Mouse (Mus musculus) naive thymus-derived CD4-positive, alpha-beta T cell, adult 2 months (primary cell): ENCODE data around the gene Slc7a6os.
A peak's percentile ranks its signal among the peaks of the same experiment; 100 is the strongest.

Experiments used
- DNase-seq: peaks from one replicate; pipeline ENCODE4 v3.0.0-alpha.2; 2011; ENCODE audit warnings: low read depth

Gene Slc7a6os

DNA sequence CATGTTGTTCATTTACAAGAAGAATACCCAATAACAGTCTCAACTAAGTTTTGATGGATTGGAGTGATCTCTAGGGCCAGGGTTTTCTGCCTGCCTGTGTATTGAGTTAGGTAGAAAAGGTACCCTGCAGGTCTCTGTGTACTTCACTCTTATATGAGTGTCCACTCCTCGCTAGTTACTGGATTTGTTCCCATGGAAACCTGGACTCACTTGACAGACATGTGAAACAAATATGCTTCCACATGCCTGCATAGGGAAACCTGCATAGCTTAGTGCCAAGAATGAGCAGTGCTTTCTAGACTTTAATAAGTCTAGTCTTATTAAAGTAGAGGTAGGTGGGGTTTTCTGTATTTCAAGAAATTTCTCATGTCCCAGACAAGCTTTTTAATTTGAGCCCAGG, 33.8 kb downstream of the Slc7a6os start:
- no peak for DNase-seq

GRCm38 (mm10) chr8:106173566-106173965, 37.2 kb downstream of the Slc7a6os start:
- DNase-seq, result no peak

DNA sequence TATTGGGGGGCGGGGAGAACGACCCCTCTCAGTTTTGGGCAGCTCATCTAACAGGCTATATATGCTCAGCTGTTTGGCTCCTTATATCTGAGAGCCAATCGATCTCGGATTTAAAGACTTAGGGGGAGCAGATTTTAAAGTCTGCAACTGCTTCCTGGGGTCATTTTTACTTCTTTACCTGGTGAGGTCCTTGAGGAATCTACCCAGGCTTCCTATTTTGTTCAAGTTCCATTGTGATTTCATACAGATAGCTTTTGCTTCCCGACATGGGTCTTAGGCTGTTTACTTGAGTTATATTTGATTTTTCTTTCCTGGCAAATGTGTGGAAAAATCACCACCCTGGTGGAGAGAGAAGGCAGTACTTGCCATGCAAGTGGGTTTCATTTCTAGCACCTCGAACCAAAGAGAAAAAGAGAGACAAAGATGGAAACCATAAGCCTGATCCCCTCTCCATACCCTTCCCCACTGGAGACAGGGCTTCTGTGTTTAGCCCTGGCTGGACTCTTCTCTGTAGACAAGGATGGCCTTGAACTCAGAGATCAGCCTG, 40.7 kb downstream of the Slc7a6os start:
- DNase-seq, result peak; percentile 38

GRCm38 (mm10) chr8:106169017-106169933, 41.5 kb downstream of the Slc7a6os start:
- no peak for DNase-seq

GRCm38 (mm10) chr8:106168356-106169016, 42.2 kb downstream of the Slc7a6os start, which contains the start of gene Slc7a6:
Gene Slc7a6, plus strand, starts transcription at chr8:106168857.
- DNase-seq, result peak; percentile 92

DNA sequence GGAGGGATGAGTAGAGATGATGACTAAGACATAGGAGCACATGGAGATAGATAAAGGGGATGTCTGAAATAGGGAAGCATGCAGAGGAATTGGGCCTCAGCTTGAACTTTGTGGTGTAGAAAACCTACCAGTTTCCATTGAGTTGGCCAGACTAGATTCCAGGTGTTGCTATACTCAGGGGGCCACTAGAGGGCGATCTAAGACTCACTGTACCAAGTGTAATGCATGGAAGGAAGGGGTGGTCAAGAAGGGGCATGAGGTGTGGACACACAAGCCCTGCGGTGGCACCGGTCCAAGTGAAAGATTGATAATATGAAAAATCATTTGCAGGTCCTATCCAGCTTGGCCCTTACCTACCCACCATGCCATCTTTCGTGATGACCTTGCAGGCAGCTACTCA, 45.3 kb downstream of the Slc7a6os start:
- peak; percentile 85 for DNase-seq

DNA sequence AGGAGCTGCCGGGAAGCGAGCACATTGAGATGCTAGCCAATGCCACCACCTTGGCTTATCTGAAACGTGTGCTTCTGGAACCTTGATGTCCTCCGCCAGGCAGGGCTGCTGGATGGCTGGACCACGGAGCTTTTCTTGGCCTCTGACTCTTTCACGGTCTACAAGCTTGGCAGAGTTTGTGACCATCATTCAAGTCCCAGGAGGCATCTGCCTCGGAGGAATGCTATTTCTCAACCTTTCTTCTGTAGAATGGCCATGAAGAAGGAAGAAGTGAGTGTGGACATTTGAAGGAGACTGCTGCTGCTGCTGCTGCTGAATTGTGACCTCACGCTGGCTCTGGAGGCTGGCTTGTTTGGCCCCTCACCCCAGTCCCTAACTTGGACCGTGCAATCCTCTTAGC, 47.5 kb downstream of the Slc7a6os start:
- DNase-seq, result no peak

- no peak for DNase-seq
These were observed 50.9 kb downstream of the Slc7a6os start for GRCm38 (mm10) chr8:106159876-106160275.

DNA sequence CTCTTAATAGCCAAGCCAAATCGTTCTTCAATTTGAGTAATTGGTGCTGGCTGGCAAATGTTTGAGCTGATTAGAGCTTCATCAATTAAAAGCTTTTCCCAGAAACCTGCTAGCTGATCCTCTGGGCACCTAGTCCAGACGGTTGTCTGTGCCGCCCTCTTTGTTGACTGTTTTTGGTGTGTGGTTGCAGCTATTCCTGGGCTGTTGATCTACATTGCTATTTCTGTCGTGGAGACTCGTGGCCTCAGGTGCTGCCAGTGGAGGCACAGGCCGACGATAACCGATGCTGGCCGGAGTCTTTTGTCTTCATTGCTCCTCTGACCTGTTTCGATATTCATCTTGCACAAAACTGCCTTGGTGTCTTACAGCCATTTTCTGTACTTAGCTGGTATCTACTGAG, 52.4 kb downstream of the Slc7a6os start:
- no peak for DNase-seq

DNA sequence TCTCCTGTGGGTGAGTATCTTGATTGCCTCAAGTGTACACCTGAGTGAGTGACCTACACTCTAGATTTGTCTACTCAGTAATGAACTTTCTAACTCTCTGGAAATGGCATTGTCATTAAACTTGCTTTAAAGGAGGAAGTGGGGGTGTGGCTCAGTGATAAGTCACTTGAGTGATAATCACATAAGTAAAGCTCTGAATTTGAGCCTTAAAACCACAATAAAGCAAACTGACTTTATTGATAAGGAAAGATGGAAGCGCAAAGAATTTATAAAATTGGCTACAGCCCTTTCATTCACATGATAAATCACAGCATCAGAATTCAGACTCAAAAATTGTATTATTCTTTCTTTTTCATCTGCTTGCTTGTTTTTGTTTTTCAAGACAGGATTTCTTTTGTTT, 53.3 kb downstream of the Slc7a6os start:
- no peak for DNase-seq

DNA sequence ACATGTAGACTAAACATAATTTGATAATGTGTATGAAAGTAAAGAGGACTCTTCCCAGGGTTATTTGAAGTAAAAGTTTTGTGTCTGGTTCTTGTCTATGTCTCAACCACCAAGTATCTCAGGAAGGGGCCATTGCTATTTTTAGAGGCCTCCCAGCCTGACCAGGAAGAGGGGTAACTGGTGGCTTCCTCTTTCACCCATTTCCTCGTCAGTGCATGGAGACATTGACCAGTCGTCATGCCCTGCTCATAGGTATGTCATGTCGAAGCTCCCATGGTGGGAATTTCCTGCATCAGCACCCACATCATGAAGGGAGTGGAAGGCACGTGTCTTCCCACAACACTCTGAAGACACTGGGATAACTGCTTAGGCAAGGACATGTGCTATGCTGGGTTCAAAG, 57.9 kb downstream of the Slc7a6os start:
- no peak for DNase-seq

DNA sequence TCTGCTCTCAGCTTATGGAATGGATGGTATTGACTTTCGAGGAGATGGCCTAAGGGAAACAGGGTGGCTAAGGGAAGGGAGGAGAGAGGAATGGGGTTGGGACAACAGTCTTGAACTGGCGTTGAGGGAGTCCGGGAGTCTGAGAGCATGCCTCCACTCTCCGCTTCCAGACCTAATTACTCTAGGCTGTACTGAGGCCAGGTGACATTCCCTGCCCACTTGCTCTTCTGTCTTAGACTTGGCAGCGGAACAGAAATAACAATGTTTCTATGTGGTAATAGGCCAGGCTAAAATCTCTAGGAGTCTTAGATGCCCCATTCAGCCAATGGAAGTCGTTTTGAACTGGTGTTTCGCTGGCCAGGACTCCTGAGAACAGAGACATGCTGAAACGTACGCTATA, 59.7 kb downstream of the Slc7a6os start:
- no peak for DNase-seq
